Mouse (Mus musculus): ENCODE results near the gene Cds2.
A peak's percentile ranks its signal among the peaks of the same experiment; 100 is the strongest.
"Not testable (repeated sequence)": the region's sequence is repeated elsewhere in the genome, so short reads cannot be mapped to it uniquely, and the experiment has no call there.

The Cds2 gene

DNA sequence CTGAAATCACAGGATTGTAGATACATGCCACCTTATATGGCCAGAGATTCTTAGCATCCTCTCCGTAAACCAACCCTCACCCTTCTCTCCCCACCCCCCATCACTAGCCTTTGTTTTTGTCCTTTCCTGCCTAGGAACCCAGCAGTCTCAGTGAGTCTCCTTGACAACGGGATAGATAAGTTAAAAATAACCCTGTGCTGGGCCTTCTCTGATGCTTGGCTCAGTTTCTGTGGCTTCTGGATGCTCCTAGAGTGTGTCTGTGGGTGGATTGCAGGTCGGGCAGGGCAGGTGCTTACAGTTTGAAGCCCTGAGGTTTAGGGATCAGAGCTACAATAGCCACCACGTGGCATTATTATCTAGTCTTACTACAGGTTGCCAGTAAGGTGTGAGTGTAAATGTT lies 29.1 kb downstream of the Cds2 start:
- peak; percentile 21 for DNase-seq (ENCODE audit: low spot score)

GRCm38 (mm10) chr2:132293694-132294450 lies 30.9 kb downstream of the Cds2 start:
- no peak for DNase-seq (ENCODE audit: low spot score)

GRCm38 (mm10) chr2:132298250-132298649 lies 35.3 kb downstream of the Cds2 start:
- DNase-seq (ENCODE audit: low spot score) = no peak

- no peak for DNase-seq (ENCODE audit: low spot score)
Observed at GRCm38 (mm10) chr2:132301436-132301835, 38.5 kb downstream of the Cds2 start.

DNA sequence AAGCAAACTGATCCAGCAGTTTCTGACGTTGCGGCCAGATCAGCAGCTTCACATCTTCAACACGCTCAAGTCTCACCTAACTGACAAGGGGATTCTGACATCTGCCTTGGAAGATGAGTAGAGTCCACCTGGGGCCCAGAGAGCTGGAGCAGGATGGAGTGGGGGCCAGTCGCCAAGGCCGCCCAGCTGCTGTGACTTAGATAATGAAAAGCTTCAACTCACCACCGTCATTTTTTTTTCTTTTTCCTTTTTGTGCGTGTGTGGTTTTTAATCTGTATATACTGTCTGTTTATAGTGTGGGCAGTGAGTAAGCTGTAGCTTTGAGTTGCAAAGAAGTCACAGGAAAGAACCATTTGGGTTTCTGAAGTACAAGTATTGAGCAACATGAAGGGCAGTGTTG lies 42.2 kb downstream of the Cds2 start:
- no peak for DNase-seq (ENCODE audit: low spot score)

- DNase-seq (ENCODE audit: low spot score) = no peak
Observed at GRCm38 (mm10) chr2:132305988-132306387, 43.0 kb downstream of the Cds2 start.

- no peak for DNase-seq (ENCODE audit: low spot score)
Observed at GRCm38 (mm10) chr2:132307213-132307843, 44.4 kb downstream of the Cds2 start.

DNA sequence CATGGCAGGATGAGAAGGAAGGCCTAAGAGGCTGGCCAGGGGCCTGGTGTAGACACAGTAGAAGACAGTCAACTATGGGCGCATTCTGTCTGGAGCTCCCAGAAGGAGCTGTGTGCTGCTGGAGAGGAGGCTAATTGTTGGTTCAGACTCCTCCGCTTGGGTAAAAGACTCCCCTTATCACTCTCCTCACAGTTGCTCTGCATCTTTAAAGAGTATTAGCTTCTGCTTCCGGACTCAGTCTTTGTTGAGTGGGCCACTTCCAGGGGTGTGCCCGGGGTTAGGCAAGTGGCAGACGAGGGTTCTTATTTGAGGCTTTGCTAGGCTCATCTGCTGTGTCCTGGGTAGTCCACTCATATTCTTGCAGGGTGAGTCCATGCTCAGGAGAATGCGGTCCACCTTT lies 45.9 kb downstream of the Cds2 start:
- DNase-seq (ENCODE audit: low spot score) = no peak

GRCm38 (mm10) chr2:132309398-132309930 lies 46.5 kb downstream of the Cds2 start:
- DNase-seq (ENCODE audit: low spot score) = no peak

DNA sequence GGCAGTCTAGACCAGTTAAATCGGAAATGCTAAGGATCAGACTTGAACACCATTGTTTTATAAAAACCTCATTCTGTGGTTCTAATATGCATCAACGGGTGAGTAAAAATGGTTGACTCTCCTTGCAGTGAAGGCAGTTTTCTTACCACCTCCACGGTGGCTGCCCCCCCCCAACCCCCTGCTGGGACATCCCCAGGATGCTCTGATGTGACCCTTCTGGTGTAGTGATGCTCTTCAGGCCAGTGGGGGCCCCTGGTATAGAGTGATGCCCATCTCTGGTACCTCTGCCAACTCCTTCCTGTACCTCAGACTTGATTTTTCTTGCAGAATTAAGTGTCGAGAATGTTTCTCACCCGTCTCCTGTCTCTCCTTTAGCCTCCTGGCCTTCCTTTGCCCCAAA lies 49.7 kb downstream of the Cds2 start:
- no peak for DNase-seq (ENCODE audit: low spot score)

- no peak for DNase-seq (ENCODE audit: low spot score)
Observed at GRCm38 (mm10) chr2:132313568-132313967, 50.6 kb downstream of the Cds2 start.

DNA sequence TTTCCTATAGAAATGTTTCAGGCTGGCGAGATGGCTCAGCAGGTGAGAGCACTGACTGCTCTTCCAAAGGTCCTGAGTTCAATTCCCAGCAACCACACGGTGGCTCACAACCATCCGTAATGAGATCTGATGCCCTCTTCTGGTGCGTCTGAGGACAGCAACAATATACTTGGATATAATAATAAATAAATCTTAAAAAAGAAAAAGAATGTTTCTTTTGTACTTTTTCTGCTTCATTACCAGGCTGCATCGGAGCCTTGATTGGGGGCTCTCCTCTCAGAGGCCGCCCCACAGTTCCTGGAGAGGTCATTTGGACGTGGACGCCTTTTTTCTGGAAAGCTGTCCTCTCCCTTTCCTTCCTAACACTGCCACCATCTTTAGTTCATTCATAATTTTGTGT lies 51.1 kb downstream of the Cds2 start:
- not testable (repeated sequence) for DNase-seq (ENCODE audit: low spot score)

DNA sequence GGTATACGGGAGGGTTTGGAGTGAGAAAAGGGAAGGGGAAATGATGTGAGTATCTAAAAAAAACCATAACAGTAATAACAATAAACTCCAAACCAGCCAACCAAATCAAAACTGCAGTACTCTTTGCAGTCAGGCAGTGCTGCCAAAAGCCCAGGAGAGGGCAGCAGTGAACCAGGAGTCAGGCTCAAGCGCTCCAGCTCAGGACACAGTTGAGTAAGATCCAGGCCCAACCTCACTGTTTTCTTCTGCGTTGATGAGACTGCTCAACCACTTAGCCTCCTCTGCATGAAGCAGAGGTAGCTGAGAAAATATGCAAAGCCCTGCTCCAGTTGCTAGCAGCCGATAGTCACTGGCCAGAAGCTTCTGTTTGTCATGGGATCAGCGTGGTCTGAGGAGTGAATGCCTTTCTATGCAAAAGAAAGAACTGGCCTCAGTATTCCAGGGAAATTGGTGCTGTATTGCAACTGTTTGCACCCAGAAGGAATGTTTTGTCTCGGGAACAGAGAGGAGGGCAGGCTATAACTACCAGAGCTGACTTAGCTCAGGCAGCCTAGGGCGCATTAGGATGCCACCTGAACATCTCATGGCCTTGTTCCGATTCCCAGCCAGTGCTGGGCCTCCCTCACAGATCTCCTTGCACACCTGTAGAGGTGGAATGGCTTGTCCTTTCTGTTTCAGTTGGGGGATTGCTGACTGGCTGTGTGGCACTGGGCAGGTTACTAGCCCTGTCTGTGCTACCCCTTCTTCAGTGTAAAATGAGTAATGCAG lies 53.3 kb downstream of the Cds2 start:
- DNase-seq (ENCODE audit: low spot score) = peak; percentile 47

DNA sequence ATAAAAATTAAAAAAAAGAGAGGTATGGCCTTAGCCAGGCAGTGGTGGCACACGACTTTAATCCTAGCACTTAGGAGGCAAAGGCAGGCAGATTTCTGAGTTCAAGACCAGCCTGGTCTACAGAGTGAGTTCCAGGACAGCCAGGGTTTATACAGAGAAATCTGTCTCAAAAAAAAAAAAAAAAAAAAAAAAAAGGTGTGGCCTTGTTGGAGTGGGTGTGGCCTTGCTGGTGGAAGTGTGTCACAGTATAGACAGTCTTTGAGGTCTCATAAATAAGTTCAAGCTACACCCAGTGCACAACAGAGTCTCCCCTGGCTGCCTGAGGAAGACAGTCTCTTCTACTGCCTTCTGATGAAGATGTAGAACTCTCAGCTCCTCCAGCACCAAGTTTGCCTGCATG lies 54.2 kb downstream of the Cds2 start:
- DNase-seq (ENCODE audit: low spot score) = no peak

GRCm38 (mm10) chr2:132320516-132320915 lies 57.6 kb downstream of the Cds2 start:
- DNase-seq (ENCODE audit: low spot score) = no peak

GRCm38 (mm10) chr2:132323541-132323940 lies 60.6 kb downstream of the Cds2 start:
- no peak for DNase-seq (ENCODE audit: low spot score)

DNA sequence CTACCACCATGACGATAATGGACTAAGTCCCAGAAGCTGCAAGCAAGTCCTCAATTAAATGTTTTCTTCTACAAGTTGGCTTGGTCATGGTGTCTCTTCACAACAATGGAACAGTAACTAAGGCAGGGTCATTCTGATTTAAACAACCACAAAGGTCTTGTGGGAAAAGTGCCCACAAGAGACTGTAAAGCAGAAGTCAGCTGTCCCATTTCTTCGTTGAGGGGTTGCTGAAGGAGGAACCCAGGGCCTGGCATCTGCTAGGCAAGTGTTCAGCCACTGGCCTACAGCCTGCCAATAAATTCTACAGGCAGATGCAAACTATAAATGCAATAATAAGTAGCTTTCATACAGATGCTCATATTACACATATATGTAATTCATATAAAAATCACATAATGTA lies 74.3 kb downstream of the Cds2 start:
- no peak for DNase-seq (ENCODE audit: low spot score)

- no peak for DNase-seq (ENCODE audit: low spot score)
Observed at GRCm38 (mm10) chr2:132340350-132340749, 77.4 kb downstream of the Cds2 start.

GRCm38 (mm10) chr2:132341293-132341692 lies 78.3 kb downstream of the Cds2 start:
- DNase-seq (ENCODE audit: low spot score) = no peak

DNA sequence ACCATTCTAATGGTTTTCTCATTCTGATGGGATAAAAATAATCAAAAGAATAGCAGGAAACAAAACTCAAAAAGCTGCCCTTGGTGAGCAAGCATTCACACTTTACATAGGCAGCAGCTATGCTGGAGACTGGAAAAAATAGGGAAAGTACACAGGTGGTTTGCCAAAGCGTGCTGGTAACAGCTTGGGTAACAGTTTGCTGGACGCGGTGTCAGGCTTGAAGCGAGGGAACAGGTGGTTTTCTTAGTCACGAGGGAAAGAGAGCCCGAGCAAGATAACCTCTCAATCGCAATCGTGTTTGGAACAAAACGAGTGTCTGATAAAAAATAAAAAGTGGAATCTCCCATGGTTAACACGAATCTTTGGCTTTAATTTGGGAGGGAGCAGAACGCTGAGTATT lies 80.9 kb downstream of the Cds2 start:
- no peak for DNase-seq (ENCODE audit: low spot score)
